Mouse (Mus musculus) heart, adult 2 months (tissue): Measurements from ENCODE around the gene Eepd1. TPM values are rescaled to one million over a fixed set of nuclear protein-coding genes. Genes with fewer than 3 reads are reported as not detected.

Experiments used
- DNase-seq, 2 experiments: peaks; one replicate each; pipeline ENCODE4 v3.0.0; 2021
- H3K27ac ChIP-seq: fragments of 200-600 bp; 2 replicates; pipeline ENCODE4 v1.8.1; 2022
- H3K27me3 ChIP-seq: fragments of 200-500 bp; 2 replicates; pipeline ENCODE4 v1.6.1; 2012; ENCODE audit warnings: mild to moderate bottlenecking, low read length, inconsistent platforms, mixed read lengths; ENCODE audit not compliant: control insufficient read depth, insufficient read depth
- H3K36me3 ChIP-seq: fragments of 200-500 bp; 2 replicates; pipeline ENCODE4 v1.6.1; 2012; ENCODE audit warnings: low read length, inconsistent platforms; ENCODE audit not compliant: control insufficient read depth, insufficient read depth
- H3K4me1 ChIP-seq: fragments of 200-500 bp; 2 replicates; pipeline ENCODE4 v1.6.1; 2011; ENCODE audit warnings: low read length; ENCODE audit not compliant: control insufficient read depth, insufficient read depth
- H3K4me3 ChIP-seq: fragments of 200-600 bp; 2 replicates; pipeline ENCODE4 v1.8.1; 2022
- H3K79me2 ChIP-seq: fragments of 200-500 bp; replicated peaks from 2 replicates; pipeline ENCODE4 v1.6.1; 2012; ENCODE audit warnings: mild to moderate bottlenecking, inconsistent platforms, low read length, moderate library complexity, mixed read lengths; ENCODE audit not compliant: control insufficient read depth, insufficient read depth
- H3K9ac ChIP-seq: fragments of 200-500 bp; 2 replicates; pipeline ENCODE4 v1.6.1; 2012; ENCODE audit warnings: low read depth, mild to moderate bottlenecking, control low read depth, inconsistent platforms, low read length, mixed read lengths
- CTCF ChIP-seq: fragments of 200-600 bp; IDR thresholded peaks from 2 replicates; pipeline ENCODE4 v1.8.1; 2022; ENCODE audit warnings: antibody characterized with exemption, mild to moderate bottlenecking, moderate library complexity
- EP300 ChIP-seq: fragments of 200-500 bp; IDR thresholded peaks from 2 replicates; pipeline ENCODE4 v1.6.1; 2011; ENCODE audit warnings: low read depth, low read length, control low read depth; ENCODE audit not compliant: insufficient read depth
- POLR2A ChIP-seq: fragments of 200-500 bp; IDR thresholded peaks from 2 replicates; pipeline ENCODE4 v1.6.1; 2011; ENCODE audit warnings: mild to moderate bottlenecking, low read depth, low read length, control low read depth; ENCODE audit not compliant: insufficient read depth
- WGBS: fragments of 180-500 bp; shearing (Covaris S2); methylation state at CpG from one replicate; pipeline ENCODE4 v1.1.7; 2018; 5-methylcytosine and 5-hydroxymethylcytosine counted together
- intact Hi-C: fragments of 180-260 bp; cut with DNase I; formaldehyde crosslinking; loops from one replicate; pipeline ENCODE4 v1.15.1; 2025
- polyA plus RNA-seq: library from polyadenylated mRNA; depleted of rRNA; stranded (reverse); fragments of >200 nt; gene quantifications from 2 replicates; pipeline ENCODE4 v1.2.3, GENCODE M21; 2012
- total RNA-seq, 2 experiments: library from RNA; stranded (reverse); gene quantifications; 2 replicates each; pipeline ENCODE4 v1.2.3; 2021

Gene Eepd1
- total and polyA plus RNA-seq, 3 experiments: 16.7 to 23.3 (median 18.9) TPM

GRCm38 (mm10) chr9:25450394-25450793 lies 31.0 kb upstream of the Eepd1 start:
- no peaks in the 10 kb centered on the region for H3K36me3 ChIP-seq
- no peak overlapping the region for H3K9ac ChIP-seq
- TF ChIP-seq CTCF: peak; percentile 43
- no peak for TF ChIP-seq EP300
- TF ChIP-seq POLR2A: no peak
- WGBS: 58% methylated on average over 4 of the region's 4 CpGs
- no peak overlapping the region for H3K4me3 ChIP-seq
- intact Hi-C loops: no loop called here
- H3K27me3 ChIP-seq: no peaks in the 10 kb centered on the region
- H3K27ac ChIP-seq: no peak overlapping the region
- no peaks in the 10 kb centered on the region for H3K79me2 ChIP-seq
- no peaks in the 10 kb centered on the region for H3K4me1 ChIP-seq
- no peak for DNase-seq

GRCm38 (mm10) chr9:25455027-25455426 lies 26.3 kb upstream of the Eepd1 start:
- Histone ChIP-seq H3K9ac (no peak overlapping the region), H3K27ac (no peak overlapping the region), H3K79me2 (no peaks in the 10 kb centered on the region), H3K27me3 (no peaks in the 10 kb centered on the region), H3K36me3 (no peaks in the 10 kb centered on the region), H3K4me1 (no peaks in the 10 kb centered on the region), H3K4me3 (no peak overlapping the region)
- TF ChIP-seq EP300: no peak
- no peak for TF ChIP-seq POLR2A
- no peak for TF ChIP-seq CTCF
- intact Hi-C loops: no loop called here
- DNase-seq: no peak
- 79% methylated on average over 2 of the region's 2 CpGs for WGBS

- no peak overlapping the region for H3K27ac ChIP-seq
- TF ChIP-seq POLR2A (no peak), EP300 (no peak), CTCF (no peak)
- H3K4me3 ChIP-seq: no peak overlapping the region
- WGBS: 59% methylated on average over 10 of the region's 10 CpGs
- no peaks in the 10 kb centered on the region for H3K36me3 ChIP-seq
- no peak overlapping the region for H3K9ac ChIP-seq
- no peaks in the 10 kb centered on the region for H3K4me1 ChIP-seq
- no peaks in the 10 kb centered on the region for H3K27me3 ChIP-seq
- no peak for DNase-seq
- intact Hi-C loops: no loop called here
- H3K79me2 ChIP-seq: no peaks in the 10 kb centered on the region
Measured at GRCm38 (mm10) chr9:25460835-25461555, 20.4 kb upstream of the Eepd1 start.

GRCm38 (mm10) chr9:25464305-25464704 lies 17.0 kb upstream of the Eepd1 start:
- 81% methylated on average over 1 of the region's 1 CpGs for WGBS
- TF ChIP-seq POLR2A (no peak), EP300 (no peak), CTCF (no peak)
- H3K4me1 ChIP-seq: no peaks in the 10 kb centered on the region
- H3K79me2 ChIP-seq: no peaks in the 10 kb centered on the region
- no peak overlapping the region for H3K27ac ChIP-seq
- DNase-seq: no peak
- no peak overlapping the region for H3K4me3 ChIP-seq
- no peaks in the 10 kb centered on the region for H3K27me3 ChIP-seq
- intact Hi-C loops: no loop called here
- H3K36me3 ChIP-seq: no peaks in the 10 kb centered on the region
- H3K9ac ChIP-seq: no peak overlapping the region

GRCm38 (mm10) chr9:25479392-25480020 lies 1.8 kb upstream of the Eepd1 start:
- H3K4me3 ChIP-seq: no peak overlapping the region
- H3K9ac ChIP-seq: no peak overlapping the region
- no peaks in the 10 kb centered on the region for H3K79me2 ChIP-seq
- no peak overlapping the region for H3K27ac ChIP-seq
- H3K36me3 ChIP-seq: no peaks in the 10 kb centered on the region
- no peak for DNase-seq
- intact Hi-C loops: loop anchor here (5.0 kb wide), 4 partner anchors 93 to 327 kb away; partner anchors contain the start of genes Herpud2 and Sept7
- H3K4me1 ChIP-seq: peaks cover 16% of the 10 kb centered on the region
- WGBS: 86% methylated on average over 7 of the region's 7 CpGs
- no peaks in the 10 kb centered on the region for H3K27me3 ChIP-seq
- TF ChIP-seq EP300: no peak
- no peak for TF ChIP-seq POLR2A
- no peak for TF ChIP-seq CTCF

- TF ChIP-seq POLR2A (no peak), EP300 (no peak), CTCF (no peak)
- Histone ChIP-seq H3K4me3 (no peak overlapping the region), H3K27me3 (no peaks in the 10 kb centered on the region), H3K4me1 (peaks cover 22% of the 10 kb centered on the region), H3K36me3 (no peaks in the 10 kb centered on the region), H3K9ac (no peak overlapping the region), H3K79me2 (no peaks in the 10 kb centered on the region), H3K27ac (peak overlapping the region; percentile 49; the same call in 1 of the 2 replicates)
- DNase-seq: no peak
- WGBS: 59% methylated on average over 2 of the region's 2 CpGs
- intact Hi-C loops: loop anchor here (5.0 kb wide), 4 partner anchors 92 to 328 kb away; partner anchors contain the start of genes Herpud2 and Sept7
Measured at GRCm38 (mm10) chr9:25480676-25481075, 671 bp upstream of the Eepd1 start.
